Mouse (Mus musculus): ENCODE measurements around the gene Tmem130. TPM values are rescaled to one million over a fixed set of nuclear protein-coding genes. Genes with fewer than 3 reads are reported as not detected.

The Tmem130 gene
- polyA plus RNA-seq, 2 experiments = 0.10 to 0.20 TPM

GRCm38 (mm10) chr5:144719781-144720180 lies 41.8 kb downstream of the Tmem130 start:
- Histone ChIP-seq H3K9ac (replicated peaks) (no peak overlapping the region), H3K4me1 (replicated peaks; ENCODE audit: control insufficient read depth in 2 of 2, insufficient read depth in 2 of 2, low read length in 1 of 2) (no peaks in the 10 kb centered on the region), H3K27ac (no peak overlapping the region), H3K4me3 (ENCODE audit: insufficient read depth in 1 of 2, low read depth in 2 of 2, low read length in 2 of 2) (no peak overlapping the region), H3K27me3 (ENCODE audit: control insufficient read depth, insufficient read depth, low read length) (no peaks in the 10 kb centered on the region), H3K4me2 (ENCODE audit: low read depth) (no peak overlapping the region), H3K9me3 (ENCODE audit: control insufficient read depth, low read length) (no peaks in the 10 kb centered on the region), H3K36me3 (replicated peaks; ENCODE audit: control insufficient read depth, insufficient read depth, low read depth) (no peaks in the 10 kb centered on the region)
- WGBS (ENCODE audit: insufficient replicate concordance) = 58% methylated on average over 6 of the region's 6 CpGs
- TF ChIP-seq EP300 (IDR thresholded peaks at IDR 0.05; ENCODE audit: low read depth) (no peak), CTCF (IDR thresholded peaks at IDR 0.05; ENCODE audit: low read depth) (no peak)
- DNase-seq (ENCODE audit: low read depth in 3 of 3, low spot score in 3 of 3) (no peak), ATAC-seq (ENCODE audit: insufficient read depth) (no peak)

GRCm38 (mm10) chr5:144717186-144717585 lies 44.4 kb downstream of the Tmem130 start:
- DNase-seq (ENCODE audit: low read depth in 3 of 3, low spot score in 3 of 3) (no peak), ATAC-seq (ENCODE audit: insufficient read depth) (no peak)
- Histone ChIP-seq H3K9ac (replicated peaks) (no peak overlapping the region), H3K4me1 (replicated peaks; ENCODE audit: control insufficient read depth in 2 of 2, insufficient read depth in 2 of 2, low read length in 1 of 2) (no peaks in the 10 kb centered on the region), H3K27me3 (ENCODE audit: control insufficient read depth, insufficient read depth, low read length) (no peaks in the 10 kb centered on the region), H3K36me3 (replicated peaks; ENCODE audit: control insufficient read depth, insufficient read depth, low read depth) (no peaks in the 10 kb centered on the region), H3K9me3 (ENCODE audit: control insufficient read depth, low read length) (no peaks in the 10 kb centered on the region), H3K27ac (no peak overlapping the region), H3K4me2 (ENCODE audit: low read depth) (no peak overlapping the region), H3K4me3 (ENCODE audit: insufficient read depth in 1 of 2, low read depth in 2 of 2, low read length in 2 of 2) (no peak overlapping the region)
- TF ChIP-seq CTCF (IDR thresholded peaks at IDR 0.05; ENCODE audit: low read depth) (no peak), EP300 (IDR thresholded peaks at IDR 0.05; ENCODE audit: low read depth) (no peak)
- 54% methylated on average over 6 of the region's 6 CpGs for WGBS (ENCODE audit: insufficient replicate concordance)

- ATAC-seq (ENCODE audit: insufficient read depth) (no peak), DNase-seq (ENCODE audit: low read depth in 3 of 3, low spot score in 3 of 3) (no peak)
- no peak overlapping the region for H3K27ac ChIP-seq
- no peaks in the 10 kb centered on the region for H3K27me3 ChIP-seq (ENCODE audit: control insufficient read depth, insufficient read depth, low read length)
- H3K4me1 ChIP-seq (replicated peaks; ENCODE audit: control insufficient read depth in 2 of 2, insufficient read depth in 2 of 2, low read length in 1 of 2) = no peaks in the 10 kb centered on the region
- H3K36me3 ChIP-seq (replicated peaks; ENCODE audit: control insufficient read depth, insufficient read depth, low read depth) = no peaks in the 10 kb centered on the region
- TF ChIP-seq CTCF (IDR thresholded peaks at IDR 0.05; ENCODE audit: low read depth) (no peak), EP300 (IDR thresholded peaks at IDR 0.05; ENCODE audit: low read depth) (no peak)
- H3K9me3 ChIP-seq (ENCODE audit: control insufficient read depth, low read length) = no peaks in the 10 kb centered on the region
- 70% methylated on average over 10 of the region's 10 CpGs for WGBS (ENCODE audit: insufficient replicate concordance)
- H3K4me3 ChIP-seq (ENCODE audit: insufficient read depth in 1 of 2, low read depth in 2 of 2, low read length in 2 of 2) = no peak overlapping the region
- no peak overlapping the region for H3K4me2 ChIP-seq (ENCODE audit: low read depth)
- H3K9ac ChIP-seq (replicated peaks) = no peak overlapping the region
Observed at GRCm38 (mm10) chr5:144713371-144713770, 48.2 kb downstream of the Tmem130 start.

GRCm38 (mm10) chr5:144707603-144708002 lies 54.0 kb downstream of the Tmem130 start:
- H3K4me2 ChIP-seq (ENCODE audit: low read depth) = no peak overlapping the region
- H3K27ac ChIP-seq = no peak overlapping the region
- ATAC-seq (ENCODE audit: insufficient read depth) (no peak), DNase-seq (ENCODE audit: low read depth in 3 of 3, low spot score in 3 of 3) (no peak)
- H3K9me3 ChIP-seq (ENCODE audit: control insufficient read depth, low read length) = no peaks in the 10 kb centered on the region
- H3K9ac ChIP-seq (replicated peaks) = no peak overlapping the region
- TF ChIP-seq CTCF (IDR thresholded peaks at IDR 0.05; ENCODE audit: low read depth) (no peak), EP300 (IDR thresholded peaks at IDR 0.05; ENCODE audit: low read depth) (no peak)
- H3K36me3 ChIP-seq (replicated peaks; ENCODE audit: control insufficient read depth, insufficient read depth, low read depth) = no peaks in the 10 kb centered on the region
- 67% methylated on average over 6 of the region's 6 CpGs for WGBS (ENCODE audit: insufficient replicate concordance)
- H3K4me1 ChIP-seq (replicated peaks; ENCODE audit: control insufficient read depth in 2 of 2, insufficient read depth in 2 of 2, low read length in 1 of 2) = no peaks in the 10 kb centered on the region
- no peak overlapping the region for H3K4me3 ChIP-seq (ENCODE audit: insufficient read depth in 1 of 2, low read depth in 2 of 2, low read length in 2 of 2)
- no peaks in the 10 kb centered on the region for H3K27me3 ChIP-seq (ENCODE audit: control insufficient read depth, insufficient read depth, low read length)

- Histone ChIP-seq H3K4me1 (replicated peaks; ENCODE audit: control insufficient read depth in 2 of 2, insufficient read depth in 2 of 2, low read length in 1 of 2) (no peaks in the 10 kb centered on the region), H3K27ac (no peak overlapping the region), H3K9ac (replicated peaks) (no peak overlapping the region), H3K27me3 (ENCODE audit: control insufficient read depth, insufficient read depth, low read length) (no peaks in the 10 kb centered on the region), H3K4me2 (ENCODE audit: low read depth) (no peak overlapping the region), H3K36me3 (replicated peaks; ENCODE audit: control insufficient read depth, insufficient read depth, low read depth) (no peaks in the 10 kb centered on the region), H3K9me3 (ENCODE audit: control insufficient read depth, low read length) (no peaks in the 10 kb centered on the region), H3K4me3 (ENCODE audit: insufficient read depth in 1 of 2, low read depth in 2 of 2, low read length in 2 of 2) (no peak overlapping the region)
- TF ChIP-seq EP300 (IDR thresholded peaks at IDR 0.05; ENCODE audit: low read depth) = no peak
- no peak for TF ChIP-seq CTCF (IDR thresholded peaks at IDR 0.05; ENCODE audit: low read depth)
- ATAC-seq (ENCODE audit: insufficient read depth) = no peak
- DNase-seq (ENCODE audit: low read depth in 3 of 3, low spot score in 3 of 3) = no peak
- WGBS (ENCODE audit: insufficient replicate concordance) = 65% methylated on average over 20 of the region's 20 CpGs
Observed at GRCm38 (mm10) chr5:144703464-144704368, 57.9 kb downstream of the Tmem130 start.

Measured in liver, embryonic 14.5 days (tissue).